Mouse (Mus musculus) T-helper 2 cell (primary cell): ENCODE data around the gene Jakmip3.

Experiments
- in situ Hi-C: fragments of 300-600 bp; cut with MboI, MseI; formaldehyde crosslinking; loops from one replicate; pipeline ENCODE4 v1.15.1; 2025; ENCODE audit warnings: high pct_unique_total_duplicates

The Jakmip3 gene

GRCm38 (mm10) chr7:139027136-139027535 lies 86.6 kb downstream of the Jakmip3 start:
- in situ Hi-C loops, result no loop called here

GRCm38 (mm10) chr7:139031215-139031614 lies 90.7 kb downstream of the Jakmip3 start:
- in situ Hi-C loops, result no loop called here

DNA sequence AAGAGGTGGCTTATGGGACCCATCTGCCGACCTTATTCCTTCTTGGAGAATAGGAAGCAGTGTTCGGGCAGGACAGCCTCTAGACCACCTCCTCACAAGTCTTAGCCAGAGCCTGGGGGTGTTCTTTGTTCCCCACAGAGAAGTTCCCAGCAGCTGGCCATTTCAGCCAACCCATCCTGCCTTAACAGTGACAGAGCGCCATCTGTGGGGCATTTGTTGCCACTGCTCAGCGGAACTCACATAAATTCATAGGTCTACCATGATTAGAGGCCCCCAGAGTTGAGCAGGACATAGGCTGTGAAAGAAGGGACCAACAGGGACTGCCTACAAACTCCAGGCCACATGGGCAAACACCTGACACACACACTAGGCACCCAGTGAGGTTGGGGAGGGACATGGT lies 122.9 kb downstream of the Jakmip3 start:
- in situ Hi-C loops, result no loop called here

DNA sequence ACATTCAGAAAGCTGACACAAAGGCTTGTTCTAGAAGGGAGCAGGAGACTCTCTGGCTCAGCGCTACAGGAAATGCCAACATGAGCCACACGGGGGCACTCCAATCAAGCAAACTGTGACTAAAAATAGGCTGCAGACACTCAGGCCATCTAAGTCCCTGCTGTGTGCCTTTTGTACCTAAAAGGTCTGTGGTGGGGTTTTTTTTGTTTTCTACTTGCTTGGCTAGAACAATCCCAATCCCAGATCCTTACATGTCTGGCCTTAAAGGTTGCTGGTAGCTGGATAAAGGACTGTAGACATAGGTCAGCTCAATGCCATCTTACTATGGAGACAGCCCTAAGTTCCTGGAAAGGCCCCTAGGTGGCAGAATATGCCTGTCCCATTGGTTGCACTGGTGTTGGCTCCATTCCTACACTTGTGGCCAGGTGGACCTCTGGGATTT lies 127.7 kb downstream of the Jakmip3 start:
- in situ Hi-C loops, result loop anchor here (5.0 kb wide), 1 partner anchor 46 kb away; no protein-coding TSS in a partner anchor

DNA sequence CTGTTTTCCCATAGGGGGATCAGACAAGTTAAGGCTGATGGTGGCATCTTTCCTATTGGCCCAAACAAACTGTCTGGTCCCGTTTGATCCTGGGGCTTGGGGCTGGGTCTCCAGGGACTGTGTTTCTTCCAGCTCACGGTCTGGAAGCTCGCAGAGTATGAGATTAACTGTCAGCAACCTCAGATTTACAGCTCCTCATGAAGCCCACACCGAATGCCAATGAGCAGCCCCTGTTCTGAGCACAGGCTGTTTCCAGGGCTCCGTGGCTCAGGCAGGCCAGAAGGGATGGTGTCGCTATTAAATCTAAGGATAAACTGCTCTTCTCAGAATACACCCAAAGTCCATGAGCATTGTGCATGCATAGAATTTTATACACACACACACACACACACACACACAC lies 133.7 kb downstream of the Jakmip3 start:
- in situ Hi-C loops, result loop anchor here (10.0 kb wide), 1 partner anchor 1719 kb away; no protein-coding TSS in a partner anchor

DNA sequence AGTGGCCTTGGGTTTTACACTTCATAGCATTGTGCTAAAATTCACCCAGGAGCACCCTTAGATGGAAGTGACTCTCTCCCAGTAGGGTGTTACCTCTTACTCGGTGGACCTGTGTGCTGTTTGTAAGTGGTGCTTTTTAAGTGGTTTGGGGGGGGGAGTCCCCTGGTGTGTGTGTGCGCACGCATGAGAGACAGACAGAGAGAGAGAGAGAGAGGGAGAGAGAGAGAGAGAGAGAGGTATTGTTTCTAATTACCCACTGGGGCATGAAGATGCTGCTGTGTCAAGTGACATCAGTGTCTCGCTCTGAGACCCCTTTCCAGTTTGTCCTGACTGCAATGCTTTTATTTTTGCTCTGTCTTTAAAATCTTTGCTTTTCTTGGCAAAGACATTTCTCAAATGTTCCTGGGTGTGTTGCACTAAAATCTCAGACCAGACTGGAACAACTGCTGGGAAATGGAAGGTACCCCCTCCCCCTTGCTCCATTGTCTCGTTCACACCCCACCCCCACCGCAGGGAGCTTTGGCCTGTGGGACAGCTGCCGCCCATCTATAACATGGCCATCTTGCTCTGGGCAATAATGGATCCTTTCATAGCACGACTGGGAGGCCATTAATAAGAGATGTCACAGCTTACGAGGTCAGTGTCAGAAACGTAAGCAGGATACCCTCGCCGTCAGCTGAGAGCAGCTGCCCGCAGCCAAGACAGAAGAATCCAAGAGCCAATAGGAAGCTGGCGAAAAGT lies 134.7 kb downstream of the Jakmip3 start:
- in situ Hi-C loops, result loop anchor here (10.0 kb wide), 1 partner anchor 1720 kb away; no protein-coding TSS in a partner anchor

- in situ Hi-C loops, result loop anchor here (10.0 kb wide), 1 partner anchor 1722 kb away; no protein-coding TSS in a partner anchor
Observed at GRCm38 (mm10) chr7:139077283-139077682, 136.8 kb downstream of the Jakmip3 start.

DNA sequence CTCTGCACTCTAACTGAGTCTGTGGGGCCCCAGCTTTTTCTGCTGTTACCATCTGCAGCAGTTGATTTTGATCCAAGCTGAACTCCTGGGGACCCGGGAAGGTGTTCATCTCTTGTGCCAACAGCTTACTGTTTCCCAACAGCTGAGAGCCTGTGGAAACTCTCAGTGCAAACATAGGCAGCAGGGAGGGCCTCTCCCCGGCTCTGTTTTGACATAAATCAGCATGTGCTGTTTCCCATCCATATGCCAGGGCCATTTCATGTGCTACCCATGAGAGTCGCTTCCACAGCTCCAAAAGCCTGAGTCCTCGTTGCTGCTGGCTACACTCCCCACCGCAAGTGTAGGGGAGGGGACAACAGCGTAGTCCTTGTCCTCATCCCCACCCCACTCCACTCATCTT lies 137.7 kb downstream of the Jakmip3 start:
- in situ Hi-C loops, result loop anchor here (10.0 kb wide), 1 partner anchor 1723 kb away; no protein-coding TSS in a partner anchor

GRCm38 (mm10) chr7:139079141-139079540 lies 138.6 kb downstream of the Jakmip3 start:
- in situ Hi-C loops, result loop anchor here (10.0 kb wide), 1 partner anchor 1724 kb away; no protein-coding TSS in a partner anchor

GRCm38 (mm10) chr7:139080714-139081113 lies 140.2 kb downstream of the Jakmip3 start:
- in situ Hi-C loops, result no loop called here

- in situ Hi-C loops, result no loop called here
Observed at GRCm38 (mm10) chr7:139081158-139081557, 140.6 kb downstream of the Jakmip3 start.

GRCm38 (mm10) chr7:139082281-139082680 lies 141.8 kb downstream of the Jakmip3 start:
- in situ Hi-C loops, result no loop called here

DNA sequence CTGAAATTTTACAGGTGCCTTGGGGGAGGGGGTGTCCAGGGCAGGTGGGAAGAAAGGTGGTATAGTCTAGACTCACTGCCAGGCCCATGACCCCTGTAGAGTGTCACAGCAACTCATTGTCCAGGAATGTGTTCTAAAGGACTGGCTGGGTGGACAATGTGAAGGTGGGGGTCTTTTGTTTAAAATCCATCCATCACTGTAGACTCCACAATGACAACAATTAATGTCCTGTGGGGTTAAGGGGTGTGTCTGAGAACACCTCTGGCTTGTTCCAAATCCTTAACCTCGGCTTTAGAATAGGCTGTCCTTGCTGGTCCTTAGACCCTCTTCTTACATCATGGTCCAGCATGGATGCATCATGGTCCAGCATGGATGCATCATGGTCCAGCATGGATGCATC lies 143.8 kb downstream of the Jakmip3 start:
- in situ Hi-C loops, result no loop called here

DNA sequence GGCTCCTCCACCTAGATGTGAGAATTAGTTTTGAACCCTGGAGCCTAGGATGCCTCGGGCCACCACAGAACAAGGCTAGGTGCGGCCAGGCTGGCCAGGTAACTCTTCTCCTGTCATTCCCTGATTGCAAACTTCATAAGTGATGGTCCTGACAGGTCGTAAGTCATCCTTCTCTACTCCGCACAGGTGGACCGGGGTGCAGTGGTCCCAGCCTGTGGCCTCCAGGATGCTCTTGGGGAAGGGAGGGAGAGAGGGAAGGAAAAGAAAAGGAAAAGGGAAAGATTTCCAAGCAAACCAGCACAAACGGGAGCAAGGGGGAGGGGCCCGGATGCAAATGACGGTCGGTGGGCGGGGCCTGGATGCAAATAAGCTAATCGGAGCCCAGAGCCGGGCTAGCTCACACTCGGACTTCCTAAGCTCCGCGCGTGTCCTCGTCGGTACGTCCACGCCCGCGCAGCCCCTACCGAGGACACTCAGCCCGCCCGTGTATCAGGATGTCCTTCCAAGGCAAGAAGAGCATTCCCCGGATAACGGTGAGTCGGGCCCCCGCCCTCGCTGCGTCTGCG lies 145.2 kb downstream of the Jakmip3 start, which contains the start of gene Dpysl4:
TSS of gene Dpysl4 (plus strand) at position 373 of the 566 bp plus-strand sequence.
- in situ Hi-C loops, result no loop called here

DNA sequence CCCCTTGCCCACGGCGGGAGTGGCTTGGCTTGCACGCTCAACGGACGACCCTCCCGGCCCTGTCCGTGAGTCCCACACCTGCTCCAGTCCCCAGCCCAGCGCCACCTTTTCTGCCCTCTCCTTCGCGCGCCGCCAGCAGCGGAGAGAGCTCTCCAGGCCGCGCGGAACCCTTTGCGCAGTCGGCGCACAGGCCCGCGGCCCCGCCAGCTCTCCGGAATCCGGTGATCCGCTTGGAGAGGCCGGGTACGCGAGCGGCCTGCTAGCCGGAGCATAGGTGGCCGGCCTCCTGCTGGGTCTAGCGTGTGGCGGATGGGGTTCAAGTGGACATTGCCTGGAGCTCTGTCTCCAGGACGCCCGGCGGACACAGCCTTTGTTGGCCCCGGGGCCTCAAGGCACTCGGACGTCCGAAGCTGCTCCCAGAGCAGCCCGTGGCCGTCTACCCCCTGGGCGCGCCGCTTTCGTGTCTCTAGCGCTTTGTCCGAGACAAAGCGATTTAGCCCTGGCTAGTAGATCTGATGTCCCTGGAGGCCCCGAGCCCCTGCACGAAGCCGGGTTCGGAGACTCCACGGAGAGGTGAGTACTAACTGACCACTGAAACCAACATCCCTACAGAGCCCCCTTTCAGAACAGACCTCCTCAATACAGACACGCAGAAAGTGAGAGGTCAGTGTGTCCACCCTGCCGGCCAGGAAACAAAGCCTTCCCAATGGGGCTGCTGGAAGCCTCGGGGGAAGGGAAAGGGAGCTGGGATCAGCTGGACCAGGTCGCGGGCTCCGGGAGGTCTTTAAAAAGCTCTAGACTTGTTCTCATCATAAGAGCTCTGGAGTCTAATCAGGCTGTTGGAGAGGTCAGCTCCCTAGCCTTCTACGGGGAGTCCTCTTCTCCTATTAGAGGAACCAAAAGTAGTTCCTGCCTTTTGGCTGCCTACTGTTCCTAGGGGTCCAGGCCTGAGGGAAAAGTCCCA lies 145.9 kb downstream of the Jakmip3 start:
- in situ Hi-C loops, result no loop called here

- in situ Hi-C loops, result no loop called here
Observed at GRCm38 (mm10) chr7:139087801-139088200, 147.3 kb downstream of the Jakmip3 start.

GRCm38 (mm10) chr7:139089892-139090874 lies 149.7 kb downstream of the Jakmip3 start:
- in situ Hi-C loops, result no loop called here

DNA sequence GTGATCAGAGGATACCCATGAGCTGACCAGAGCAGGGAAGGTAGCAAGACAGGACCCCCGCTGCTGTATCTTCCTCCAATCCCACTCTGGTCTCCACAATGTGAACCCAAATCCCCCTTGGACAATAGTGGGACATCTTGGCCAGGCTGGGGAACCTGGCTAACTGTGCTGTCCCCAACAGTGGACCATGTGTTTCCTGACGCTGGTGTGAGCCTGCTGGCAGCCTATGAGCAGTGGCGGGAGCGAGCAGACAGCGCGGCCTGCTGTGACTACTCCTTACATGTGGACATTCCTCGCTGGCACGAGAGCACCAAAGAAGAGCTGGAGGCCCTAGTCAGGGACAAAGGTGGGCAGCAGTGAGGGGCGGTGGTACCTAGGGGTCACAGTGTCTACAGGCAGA lies 151.2 kb downstream of the Jakmip3 start:
- in situ Hi-C loops, result no loop called here

GRCm38 (mm10) chr7:139092676-139093075 lies 152.1 kb downstream of the Jakmip3 start:
- in situ Hi-C loops, result no loop called here

GRCm38 (mm10) chr7:139093124-139093523 lies 152.6 kb downstream of the Jakmip3 start:
- in situ Hi-C loops, result no loop called here
